Mouse (Mus musculus) lung, adult 2 months (tissue): ENCODE measurements around the gene Adcy1.

ENCODE experiments used
- CTCF ChIP-seq: fragments of 200-500 bp; IDR thresholded peaks from 2 replicates; pipeline ENCODE4 v1.5.1; 2011; ENCODE audit warnings: mild to moderate bottlenecking, low read length, control low read depth; ENCODE audit not compliant: insufficient read depth
- POLR2A ChIP-seq: fragments of 200-500 bp; IDR thresholded peaks from 2 replicates; pipeline ENCODE4 v1.6.1; 2011; ENCODE audit warnings: low read depth, mild to moderate bottlenecking, control low read depth, low read length, borderline replicate concordance; ENCODE audit errors: extremely low read depth

GRCm38 (mm10) chr11:7064484-7065185 lies 1.3 kb downstream of the Adcy1 start:
- TF ChIP-seq CTCF (no peak), POLR2A (no peak)
